Mouse (Mus musculus) MEL (cell line): ENCODE measurements around the gene Prkcz. TPM values are rescaled to one million over a fixed set of nuclear protein-coding genes. Genes with fewer than 3 reads are reported as not detected.

Experiments used
- DNase-seq: peaks from one replicate; pipeline ENCODE4 v3.0.0; 2011; ENCODE audit warnings: low read depth, low spot score
- H3K27ac ChIP-seq: 2 replicates; pipeline ENCODE4 v1.5.1; 2012; ENCODE audit warnings: low read depth, mild to moderate bottlenecking, control low read depth, low read length, moderate library complexity; ENCODE audit not compliant: control insufficient read depth
- H3K27me3 ChIP-seq, 2 experiments: fragments of 150-350 bp in 1 of 2; sonication (generic) in 1 of 2; 2 replicates each; pipeline ENCODE4 v1.6.1; 2012; ENCODE audit warnings: low read length in 2 of 2, mild to moderate bottlenecking in 2 of 2, improper control_type of control experiment in 1 of 2, moderate library complexity in 1 of 2; ENCODE audit not compliant: insufficient read depth in 2 of 2, control insufficient read depth in 1 of 2
- H3K36me3 ChIP-seq, 2 experiments: 2 replicates each; pipeline ENCODE4 v1.6.1; 2012 to 2014; ENCODE audit warnings: low read length in 2 of 2, improper control_type of control experiment in 1 of 2, inconsistent platforms in 1 of 2, mild to moderate bottlenecking in 1 of 2; ENCODE audit not compliant: insufficient read depth in 2 of 2, control insufficient read depth in 1 of 2
- H3K4me1 ChIP-seq, 2 experiments: fragments of 150-350 bp in 1 of 2; sonication (generic) in 1 of 2; 2 replicates each; pipeline ENCODE4 v1.6.1; 2012; ENCODE audit warnings: low read length in 2 of 2, improper control_type of control experiment in 1 of 2, mild to moderate bottlenecking in 1 of 2; ENCODE audit not compliant: insufficient read depth in 2 of 2, control insufficient read depth in 1 of 2
- H3K4me3 ChIP-seq, 2 experiments: fragments of 150-350 bp in 1 of 2; sonication (generic) in 1 of 2; 2 replicates each; pipeline ENCODE4 v1.5.1; 2012; ENCODE audit warnings: low read depth in 2 of 2, low read length in 2 of 2, mild to moderate bottlenecking in 2 of 2, moderate library complexity in 2 of 2, control low read depth in 1 of 2, improper control_type of control experiment in 1 of 2; ENCODE audit not compliant: control insufficient read depth in 1 of 2, insufficient read depth in 1 of 2
- H3K79me2 ChIP-seq: 2 replicates; pipeline ENCODE4 v1.6.1; 2012; ENCODE audit warnings: mild to moderate bottlenecking, low read length, moderate library complexity; ENCODE audit not compliant: control insufficient read depth, poor library complexity, insufficient read depth
- H3K9ac ChIP-seq: 2 replicates; pipeline ENCODE4 v1.6.1; 2012; ENCODE audit warnings: low read depth, mild to moderate bottlenecking, control low read depth, low read length, moderate library complexity; ENCODE audit not compliant: control insufficient read depth, poor library complexity, severe bottlenecking
- H3K9me3 ChIP-seq: fragments of 150-350 bp; sonication (generic); replicated peaks from 2 replicates; pipeline ENCODE4 v1.6.1; 2012; ENCODE audit warnings: mild to moderate bottlenecking, low read length, improper control_type of control experiment, moderate library complexity; ENCODE audit not compliant: insufficient read depth
- CHD2 ChIP-seq: IDR thresholded peaks from 2 replicates; pipeline ENCODE4 v1.6.1; 2011; ENCODE audit warnings: low read length, improper control_type of control experiment
- CTCF ChIP-seq, 3 experiments: IDR thresholded peaks in 2 of 3; conservative IDR thresholded peaks in 1 of 3; 2 replicates each; pipeline ENCODE4 v1.5.1; 2011 to 2012; ENCODE audit warnings: low read length in 3 of 3, low read depth in 2 of 3, mild to moderate bottlenecking in 2 of 3, improper control_type of control experiment in 1 of 3, inconsistent platforms in 1 of 3, mixed read lengths in 1 of 3, moderate library complexity in 1 of 3; ENCODE audit not compliant: control insufficient read depth in 1 of 3, insufficient read depth in 1 of 3, poor library complexity in 1 of 3, severe bottlenecking in 1 of 3
- EP300 ChIP-seq, 2 experiments: IDR thresholded peaks; 2 replicates each; pipeline ENCODE4 v1.6.1; 2011; ENCODE audit warnings: improper control_type of control experiment in 2 of 2, low read length in 2 of 2, low read depth in 1 of 2, mild to moderate bottlenecking in 1 of 2
- ETS1 ChIP-seq: IDR thresholded peaks from 2 replicates; pipeline ENCODE4 v1.6.1; 2012; ENCODE audit warnings: low read depth, mild to moderate bottlenecking, inconsistent platforms, low read length, improper control_type of control experiment, moderate library complexity
- GABPA ChIP-seq: IDR thresholded peaks from 2 replicates; pipeline ENCODE4 v1.6.1; 2012; ENCODE audit warnings: low read depth, mild to moderate bottlenecking, inconsistent platforms, low read length, improper control_type of control experiment, moderate library complexity
- GATA1 ChIP-seq: IDR thresholded peaks from 2 replicates; pipeline ENCODE4 v1.6.1; 2011; ENCODE audit warnings: low read depth, low read length, improper control_type of control experiment
- HCFC1 ChIP-seq: IDR thresholded peaks from 2 replicates; pipeline ENCODE4 v1.6.1; 2012; ENCODE audit warnings: low read depth, mild to moderate bottlenecking, inconsistent platforms, low read length, improper control_type of control experiment, moderate library complexity
- KAT2A ChIP-seq: conservative IDR thresholded peaks from 2 replicates; pipeline ENCODE4 v1.6.1; 2012; ENCODE audit warnings: low read depth, low read length, improper control_type of control experiment, inconsistent platforms
- MAFK ChIP-seq: IDR thresholded peaks from 2 replicates; pipeline ENCODE4 v1.6.1; 2011; ENCODE audit warnings: low read depth, mild to moderate bottlenecking, low read length, improper control_type of control experiment, borderline replicate concordance
- MAZ ChIP-seq: IDR thresholded peaks from 2 replicates; pipeline ENCODE4 v1.6.1; 2012; ENCODE audit warnings: low read depth, mild to moderate bottlenecking, inconsistent platforms, low read length, improper control_type of control experiment
- MXI1 ChIP-seq: IDR thresholded peaks from 2 replicates; pipeline ENCODE4 v1.6.1; 2011; ENCODE audit warnings: mild to moderate bottlenecking, low read depth, low read length, improper control_type of control experiment
- MYB ChIP-seq: IDR thresholded peaks from 2 replicates; pipeline ENCODE4 v1.6.1; 2011; ENCODE audit warnings: mild to moderate bottlenecking, low read depth, low read length, improper control_type of control experiment
- MYC ChIP-seq: IDR thresholded peaks from 2 replicates; pipeline ENCODE4 v1.6.1; 2011; ENCODE audit warnings: low read depth, mild to moderate bottlenecking, low read length, improper control_type of control experiment, moderate library complexity
- POLR2AphosphoS5 ChIP-seq: IDR thresholded peaks from 2 replicates; pipeline ENCODE4 v1.6.1; 2012; ENCODE audit warnings: low read depth, borderline replicate concordance, mild to moderate bottlenecking, inconsistent platforms, low read length, moderate library complexity, mixed read lengths
- SIN3A ChIP-seq: IDR thresholded peaks from 2 replicates; pipeline ENCODE4 v1.6.1; 2012; ENCODE audit warnings: low read length, improper control_type of control experiment, inconsistent platforms
- TCF12 ChIP-seq: IDR thresholded peaks from 2 replicates; pipeline ENCODE4 v1.6.1; 2014; ENCODE audit warnings: low read depth, mild to moderate bottlenecking, inconsistent platforms, low read length, improper control_type of control experiment, moderate library complexity
- ZC3H11A ChIP-seq: IDR thresholded peaks from 2 replicates; pipeline ENCODE4 v1.6.1; 2012; ENCODE audit warnings: low read depth, mild to moderate bottlenecking, inconsistent platforms, low read length, improper control_type of control experiment
- ZKSCAN1 ChIP-seq: IDR thresholded peaks from 2 replicates; pipeline ENCODE4 v1.6.1; 2012; ENCODE audit warnings: low read depth, mild to moderate bottlenecking, inconsistent platforms, low read length, improper control_type of control experiment, moderate library complexity
- ZNF384 ChIP-seq: IDR thresholded peaks from 2 replicates; pipeline ENCODE4 v1.6.1; 2012; ENCODE audit warnings: low read depth, mild to moderate bottlenecking, inconsistent platforms, low read length, improper control_type of control experiment
- polyA plus RNA-seq, 2 experiments: library from polyadenylated mRNA; stranded (reverse) in 1 of 2; unstranded in 1 of 2; fragments of >175 nt in 1 of 2; fragments of >200 nt in 1 of 2; gene quantifications; 2 replicates each; pipeline versions ENCODE4 v1.2.1 to v1.2.4; 2012; ENCODE audit warnings: low replicate concordance in 2 of 2, low read depth in 1 of 2; ENCODE audit not compliant: insufficient read length in 2 of 2, insufficient read depth in 1 of 2, missing spikeins in 1 of 2
- total RNA-seq: library from RNA; depleted of rRNA; stranded (reverse); fragments of 300-350 nt; gene quantifications from 2 replicates; pipeline ENCODE4 v1.2.3, GENCODE M21; 2012

Gene Prkcz
- total and polyA plus RNA-seq, 3 experiments: 0.12 to 0.92 TPM; not detected in 1

GRCm38 (mm10) chr4:155301965-155302364 is 59.2 kb downstream of the Prkcz start:
- Histone ChIP-seq H3K79me2 (no peaks in the 10 kb centered on the region), H3K9me3 (no peaks in the 10 kb centered on the region), H3K4me1 (no peaks in the 10 kb centered on the region; a peak in 1 of 4 replicates), H3K9ac (no peak overlapping the region), H3K27me3 (no peaks in the 10 kb centered on the region), H3K4me3 (no peak overlapping the region), H3K36me3 (no peaks in the 10 kb centered on the region), H3K27ac (no peak overlapping the region)
- DNase-seq: no peak
- no peak for TF ChIP-seq MYC
- TF ChIP-seq MXI1: no peak
- TF ChIP-seq KAT2A: no peak
- TF ChIP-seq GATA1: no peak
- TF ChIP-seq TCF12: no peak
- TF ChIP-seq CHD2: no peak
- no peak for TF ChIP-seq SIN3A
- TF ChIP-seq GABPA: no peak
- no peak for TF ChIP-seq ETS1

DNA sequence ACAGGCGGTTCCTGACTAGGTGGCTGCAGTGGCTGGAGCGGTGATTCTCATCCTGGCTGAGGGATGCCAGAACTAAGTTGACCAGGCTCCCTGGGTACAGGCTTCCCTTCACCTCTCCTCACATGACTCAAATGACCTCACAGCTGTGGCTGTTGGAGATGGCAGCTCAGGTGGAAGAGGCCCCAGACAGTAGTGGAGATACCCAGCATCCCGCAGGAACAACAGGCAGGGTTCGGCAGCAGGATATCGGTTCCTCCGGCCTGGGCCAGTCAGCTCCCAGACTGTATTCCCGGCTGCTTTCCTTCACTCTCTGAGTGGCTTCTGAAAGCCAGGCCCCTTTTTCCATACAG is 60.1 kb downstream of the Prkcz start:
- no peak overlapping the region for H3K4me3 ChIP-seq
- TF ChIP-seq MAZ (no peak), MAFK (no peak), EP300 (IDR thresholded peaks at IDR 0.05; ENCODE audit: low read depth in 1 of 2, low read length in 2 of 2) (no peak), SIN3A (no peak), CHD2 (no peak), ZKSCAN1 (no peak), ZC3H11A (no peak), HCFC1 (no peak), POLR2AphosphoS5 (no peak), MYB (no peak), ZNF384 (no peak), CTCF (IDR thresholded peaks at IDR 0.05 in 2 of 3, conservative IDR thresholded peaks at IDR 0.05 in 1 of 3; ENCODE audit: control insufficient read depth in 1 of 3, insufficient read depth in 1 of 3, low read depth in 2 of 3, low read length in 3 of 3, poor library complexity in 1 of 3, severe bottlenecking in 1 of 3) (no peak), GABPA (no peak)
- H3K4me1 ChIP-seq: no peaks in the 10 kb centered on the region
- no peak overlapping the region for H3K9ac ChIP-seq
- no peaks in the 10 kb centered on the region for H3K27me3 ChIP-seq
- H3K9me3 ChIP-seq: no peaks in the 10 kb centered on the region
- DNase-seq: no peak
- no peaks in the 10 kb centered on the region for H3K79me2 ChIP-seq
- H3K27ac ChIP-seq: no peak overlapping the region
- no peaks in the 10 kb centered on the region for H3K36me3 ChIP-seq
